Mouse (Mus musculus): ENCODE measurements around the gene Rp2. TPM values are rescaled to one million over a fixed set of nuclear protein-coding genes. Genes with fewer than 3 reads are reported as not detected.

Gene Rp2
- total RNA-seq, 2 experiments from 2014 or later, result 17.7 to 17.8 TPM

- DNase-seq (ENCODE audit: extremely low spot score in 1 of 2, low spot score in 2 of 2), result peak; percentile 10 to 13
- H3K27ac ChIP-seq, result peak overlapping the region; percentile 84
- intact Hi-C loops (cut with DNase I), result loop anchor here (5.0 kb wide), 1 partner anchor 64 kb away; the partner anchor contains the start of gene Rp2
- H3K4me3 ChIP-seq, result peak overlapping the region; percentile 59
- TF ChIP-seq CTCF (IDR thresholded peaks at IDR 0.05), result no peak; the same call in none of the 2 replicates
Observed at GRCm38 (mm10) chrX:20425839-20426449, 61.7 kb downstream of the Rp2 start.

Other genes with a start within 250 kb of the Rp2 start
- 10 to 100 TPM; 58.2 TPM for gene Slc9a7, start 72.7 kb upstream of the Rp2 start, total RNA-seq (2021)
- gene Jade3, start 61.2 kb downstream of the Rp2 start, total RNA-seq (2021), result 1 to 10 TPM; 6.4 to 7.1 TPM
- under 1 TPM in 1 of 2 experiments, not detected in 1; 0.35 TPM for gene Rgn, start 185.3 kb downstream of the Rp2 start, total RNA-seq (2021)